Mouse (Mus musculus) heart, adult 2 months (tissue): ENCODE measurements around the gene Ugt1a6a.
"Not testable (repeated sequence)": the region's sequence is repeated elsewhere in the genome, so short reads cannot be mapped to it uniquely, and the experiment has no call there.

Experiments
- CTCF ChIP-seq: fragments of 200-600 bp; IDR thresholded peaks from 2 replicates; pipeline ENCODE4 v1.8.1; 2022; ENCODE audit warnings: antibody characterized with exemption, mild to moderate bottlenecking, moderate library complexity
- EP300 ChIP-seq: fragments of 200-500 bp; IDR thresholded peaks from 2 replicates; pipeline ENCODE4 v1.6.1; 2011; ENCODE audit warnings: low read depth, low read length, control low read depth; ENCODE audit not compliant: insufficient read depth
- POLR2A ChIP-seq: fragments of 200-500 bp; IDR thresholded peaks from 2 replicates; pipeline ENCODE4 v1.6.1; 2011; ENCODE audit warnings: mild to moderate bottlenecking, low read depth, low read length, control low read depth; ENCODE audit not compliant: insufficient read depth

- TF ChIP-seq CTCF, POLR2A, EP300: not testable (repeated sequence)
Observed at GRCm38 (mm10) chr1:88225301-88225700, 90.7 kb downstream of the Ugt1a6a start.
